11 mouse cellular contexts compared by ENCODE assay signal in the genomic region with DNA sequence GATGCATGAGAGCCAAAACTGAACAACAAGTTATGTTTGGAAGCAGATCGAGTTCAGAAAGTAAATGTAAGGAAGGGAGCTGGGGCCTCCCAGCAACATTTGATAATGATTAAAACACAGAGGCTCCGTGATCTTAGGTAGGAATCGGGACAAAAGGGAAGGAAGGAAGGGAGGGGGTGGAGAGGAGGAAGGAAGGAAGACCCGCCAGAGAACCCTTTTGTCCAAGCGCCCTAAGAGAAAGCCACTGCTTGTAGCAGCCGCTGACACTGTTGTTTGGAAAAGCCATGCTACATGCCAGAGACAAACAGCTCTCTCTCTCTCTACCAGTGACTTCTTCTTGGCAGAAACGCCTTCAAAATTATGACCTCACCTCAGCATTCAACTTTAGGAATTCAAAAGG. TPM values are rescaled to one million over a fixed set of nuclear protein-coding genes. Genes with fewer than 3 reads are reported as not detected.
A peak's percentile ranks its signal among the peaks of the same experiment; 100 is the strongest.
DNase-seq lines count a peak whose midpoint lies in the region; ATAC-seq and TF ChIP-seq lines count a peak whose summit lies in the region.
"Had no signal": no experiment of that assay in that cellular context is flagged by ENCODE, and none has a peak within 500 bp of the region (broad histone marks: within the 10 kb centered on the region; RNA-seq: fewer than 3 reads in every experiment).

No protein-coding gene starts in this region.

- peaks cover 18% of the 10 kb centered on the region for H3K36me3 ChIP-seq in embryonic facial prominence, embryonic 10.5 days (replicated peaks)
- H3K36me3 ChIP-seq in heart, embryonic 16.5 days (ENCODE audit: control insufficient read depth, insufficient read depth) = peaks cover 3% of the 10 kb centered on the region; the same call in 1 of the 2 replicates
- no peaks in the 10 kb centered on the region for H3K36me3 ChIP-seq in lung, postnatal 0 days (ENCODE audit: insufficient read depth, low read length)
- H3K36me3 ChIP-seq in midbrain, embryonic 15.5 days (replicated peaks) = no peaks in the 10 kb centered on the region

- no peak for TF ChIP-seq CTCF in lung, postnatal 0 days (IDR thresholded peaks at IDR 0.05)

- no peak for ATAC-seq in heart, embryonic 16.5 days (replicated peaks; ENCODE audit: extremely low read depth, insufficient read depth, low FRiP score)
- peak; percentile 76 for ATAC-seq in lung, postnatal 0 days
- ATAC-seq in midbrain, embryonic 15.5 days (replicated peaks) = no peak
- no peak for ATAC-seq in megakaryocyte, adult 5-6 weeks (ENCODE audit: poor library complexity, severe bottlenecking)

- H3K27ac ChIP-seq in embryonic facial prominence, embryonic 10.5 days (replicated peaks) = peak overlapping the region; percentile 57; the same call in 1 of the 2 replicates
- H3K27ac ChIP-seq in heart, embryonic 16.5 days (ENCODE audit: low read length) = peak overlapping the region; percentile 66
- peak overlapping the region; percentile 66 for H3K27ac ChIP-seq in lung, postnatal 0 days (ENCODE audit: low read length)
- no peak overlapping the region for H3K27ac ChIP-seq in midbrain, embryonic 15.5 days

- WGBS in embryonic facial prominence, embryonic 10.5 days = 48% methylated on average over 7 of the region's 7 CpGs
- 33% methylated on average over 7 of the region's 7 CpGs for WGBS in heart, embryonic 16.5 days
- WGBS in lung, postnatal 0 days = 56% methylated on average over 7 of the region's 7 CpGs
- 43% methylated on average over 7 of the region's 7 CpGs for WGBS in midbrain, embryonic 15.5 days

- H3K4me1 ChIP-seq in embryonic facial prominence, embryonic 10.5 days = peaks cover 17% of the 10 kb centered on the region
- H3K4me1 ChIP-seq in heart, embryonic 16.5 days (ENCODE audit: control insufficient read depth, insufficient read depth, low read length) = peaks cover 24% of the 10 kb centered on the region
- no peaks in the 10 kb centered on the region for H3K4me1 ChIP-seq in lung, postnatal 0 days (ENCODE audit: insufficient read depth, low read depth, low read length)
- peaks cover 3% of the 10 kb centered on the region; the same call in 1 of the 2 replicates for H3K4me1 ChIP-seq in midbrain, embryonic 15.5 days

- H3K27me3 ChIP-seq in embryonic facial prominence, embryonic 10.5 days (replicated peaks; ENCODE audit: low read depth, poor library complexity, severe bottlenecking) = no peaks in the 10 kb centered on the region
- H3K27me3 ChIP-seq in heart, embryonic 16.5 days (ENCODE audit: control insufficient read depth, insufficient read depth, low read length) = no peaks in the 10 kb centered on the region
- H3K27me3 ChIP-seq in lung, postnatal 0 days (replicated peaks; ENCODE audit: insufficient read depth, low read length) = no peaks in the 10 kb centered on the region
- no peaks in the 10 kb centered on the region for H3K27me3 ChIP-seq in midbrain, embryonic 15.5 days (replicated peaks)

- no peaks in the 10 kb centered on the region for H3K9me3 ChIP-seq in embryonic facial prominence, embryonic 10.5 days
- no peaks in the 10 kb centered on the region for H3K9me3 ChIP-seq in heart, embryonic 16.5 days (replicated peaks; ENCODE audit: control insufficient read depth, low read length)
- no peaks in the 10 kb centered on the region for H3K9me3 ChIP-seq in lung, postnatal 0 days (ENCODE audit: low read length)
- H3K9me3 ChIP-seq in midbrain, embryonic 15.5 days = no peaks in the 10 kb centered on the region

- no peak overlapping the region for H3K4me3 ChIP-seq in embryonic facial prominence, embryonic 10.5 days
- no peak overlapping the region for H3K4me3 ChIP-seq in heart, embryonic 16.5 days (ENCODE audit: low read length)
- H3K4me3 ChIP-seq in lung, postnatal 0 days (ENCODE audit: low read depth, low read length) = no peak overlapping the region
- no peak overlapping the region for H3K4me3 ChIP-seq in midbrain, embryonic 15.5 days

- peak; percentile 81 for TF ChIP-seq EP300 in lung, postnatal 0 days (IDR thresholded peaks at IDR 0.05)

- peak overlapping the region; percentile 46; the same call in 1 of the 2 replicates for H3K9ac ChIP-seq in heart, embryonic 16.5 days (ENCODE audit: low read length)
- no peak overlapping the region for H3K9ac ChIP-seq in lung, postnatal 0 days (replicated peaks; ENCODE audit: low read depth)
- no peak overlapping the region for H3K9ac ChIP-seq in midbrain, embryonic 15.5 days

- peak; percentile 37 for DNase-seq in gastrocnemius, postnatal 25 days
- DNase-seq in gastrocnemius, postnatal 4 days (ENCODE audit: low spot score in 2 of 2) = no peak
- no peak for DNase-seq in embryonic facial prominence, embryonic 10.5 days (ENCODE audit: low spot score)
- DNase-seq in lung, postnatal 0 days (ENCODE audit: low spot score) = peak; percentile 47
- DNase-seq in layer of hippocampus, adult 11-12 months (ENCODE audit: low spot score) = no peak
- DNase-seq: adrenal gland, adult 8-10 months; cerebellum, adult 9-11 months; thymus, adult 18-20 months had no signal

- peak overlapping the region; percentile 35 for H3K4me2 ChIP-seq in heart, embryonic 16.5 days (ENCODE audit: low read depth, low read length)
- H3K4me2 ChIP-seq in lung, postnatal 0 days (replicated peaks; ENCODE audit: low read depth, low read length) = no peak overlapping the region
- H3K4me2 ChIP-seq in midbrain, embryonic 15.5 days = no peak overlapping the region

RNA-seq across cellular contexts. Expression of a gene that starts 5.5 kb away (rescaled TPM):
- total RNA-seq in gastrocnemius, postnatal 25 days (2021) = 1 to 10 TPM; 8.6 TPM
- 10 to 100 TPM; 15.7 to 20.9 TPM for total RNA-seq in gastrocnemius, postnatal 4 days (2021)
- 8.0 and 9.0 TPM in 2 replicates for polyA plus RNA-seq in embryonic facial prominence, embryonic 10.5 days (2016; fragmentation: Nextera tagmentation; extraction: Ambion mirVana)
- 13.7 and 15.5 TPM in 2 replicates for polyA plus RNA-seq in heart, embryonic 16.5 days (2015; fragmentation: Nextera tagmentation; extraction: Ambion mirVana)
- polyA plus RNA-seq in lung, postnatal 0 days (2015; fragmentation: Nextera tagmentation; extraction: Ambion mirVana) = 15.3 and 19.8 TPM in 2 replicates
- polyA plus RNA-seq in midbrain, embryonic 15.5 days (2015; fragmentation: Nextera tagmentation; extraction: Ambion mirVana) = 50.4 and 58.7 TPM in 2 replicates
- 0.46 and 1.2 TPM in 2 replicates for total RNA-seq in megakaryocyte, adult 5-6 weeks (2015)
- 0.73 and 0.98 TPM in 2 replicates for total RNA-seq in megakaryocyte, adult 5-6 weeks (2017)

RNA-seq across cellular contexts. Expression of a gene that starts 40.5 kb away (rescaled TPM):
- 1 to 10 TPM; 1.2 to 1.4 TPM for total RNA-seq in gastrocnemius, postnatal 25 days (2021)
- total RNA-seq in gastrocnemius, postnatal 4 days (2021) = 1 to 10 TPM; 4.3 to 5.6 TPM
- polyA plus RNA-seq in embryonic facial prominence, embryonic 10.5 days (2016; fragmentation: Nextera tagmentation; extraction: Ambion mirVana) = 5.4 and 8.1 TPM in 2 replicates
- polyA plus RNA-seq in heart, embryonic 16.5 days (2015; fragmentation: Nextera tagmentation; extraction: Ambion mirVana) = 30.2 and 33.0 TPM in 2 replicates
- 9.4 and 9.8 TPM in 2 replicates for polyA plus RNA-seq in lung, postnatal 0 days (2015; fragmentation: Nextera tagmentation; extraction: Ambion mirVana)
- 5.3 and 7.9 TPM in 2 replicates for polyA plus RNA-seq in midbrain, embryonic 15.5 days (2015; fragmentation: Nextera tagmentation; extraction: Ambion mirVana)
- total RNA-seq in megakaryocyte, adult 5-6 weeks (2015) = 6.0 and 8.4 TPM in 2 replicates
- 4.7 and 8.0 TPM in 2 replicates for total RNA-seq in megakaryocyte, adult 5-6 weeks (2017)

Comparison
In these comparisons a context has a peak if more than half of its experiments do, and no peak if none do; other contexts are left out.
1. DNase-seq: peak in gastrocnemius, postnatal 25 days (single experiment) and lung, postnatal 0 days (single experiment); none in gastrocnemius, postnatal 4 days (0 of 2), embryonic facial prominence, embryonic 10.5 days (single experiment) and layer of hippocampus, adult 11-12 months (single experiment).